Mouse (Mus musculus): ENCODE data around the gene Kremen2.
"Not testable (repeated sequence)": the region's sequence is repeated elsewhere in the genome, so short reads cannot be mapped to it uniquely, and the experiment has no call there.

Kremen2 gene

DNA sequence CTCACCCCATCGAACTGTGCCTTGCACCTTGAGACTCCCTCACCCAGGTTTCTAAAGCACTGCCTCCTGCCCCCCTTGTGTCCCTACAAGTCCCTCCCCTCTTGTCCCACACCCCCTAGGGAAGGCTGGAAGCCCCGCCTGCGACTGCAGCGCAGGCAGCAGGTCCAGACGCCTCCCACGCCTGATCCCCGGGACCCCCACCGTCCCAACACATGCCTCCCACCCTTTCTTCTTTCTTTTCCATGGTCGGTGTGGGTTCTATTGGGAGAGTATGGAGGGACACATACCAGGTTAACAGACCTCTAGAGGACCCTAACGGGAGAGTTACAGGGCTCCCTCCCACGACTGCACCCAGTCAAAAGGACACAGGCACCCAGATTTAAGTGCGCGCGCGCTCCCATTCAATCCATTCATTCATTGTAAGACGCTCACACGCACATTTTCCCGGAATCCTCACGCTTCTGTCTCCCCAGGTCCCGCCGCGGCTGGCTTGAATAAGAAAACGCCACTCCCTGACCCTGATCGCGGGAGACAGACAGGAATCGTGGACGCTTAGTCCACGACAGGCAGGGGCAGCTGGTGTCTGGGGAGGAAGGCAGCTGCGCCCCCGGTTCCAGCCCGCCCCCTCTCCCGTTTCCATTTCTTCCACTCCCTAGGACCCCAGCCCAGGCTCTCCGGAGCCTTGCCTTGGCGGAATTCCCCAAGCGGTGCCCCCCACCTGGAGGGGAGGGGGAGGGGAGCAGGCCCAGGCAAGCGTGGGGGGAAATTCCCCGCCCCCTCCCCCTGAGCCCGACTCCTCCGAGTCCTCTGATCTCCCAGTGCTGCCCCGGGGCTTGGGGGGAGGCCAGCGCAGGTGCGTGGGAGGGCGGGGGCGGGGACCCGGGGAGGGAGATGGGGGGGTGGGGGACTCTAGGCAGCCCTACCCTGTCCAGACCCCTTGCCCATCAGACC lies at the start of gene Kremen2:
TSS of gene Kremen2 (minus strand) at position 533 of the 951 bp plus-strand sequence.
- no peak for DNase-seq (ENCODE audit: low spot score in 2 of 2)

DNA sequence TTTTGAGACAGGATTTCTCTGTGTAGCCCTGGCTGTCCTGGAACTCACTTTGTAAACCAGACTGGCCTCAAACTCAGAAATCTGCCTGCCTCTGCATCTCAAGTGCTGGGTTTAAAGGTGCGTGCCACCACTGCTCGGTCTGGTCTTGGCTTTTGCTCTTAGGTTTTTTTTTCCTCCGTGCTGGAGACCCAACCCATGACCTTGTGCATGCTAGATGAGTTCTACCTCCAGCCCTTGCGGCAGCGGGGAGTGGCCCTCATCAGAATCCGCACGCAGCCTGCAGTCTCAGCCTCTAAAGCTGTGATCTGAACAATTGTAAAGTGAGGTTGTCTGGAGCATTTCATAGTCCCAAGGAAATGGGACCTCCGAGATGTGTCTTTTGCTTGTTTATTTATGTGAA lies 49.7 kb upstream of the Kremen2 start:
- DNase-seq (ENCODE audit: low spot score in 2 of 2), result no peak

GRCm38 (mm10) chr17:23791079-23791357 lies 45.4 kb upstream of the Kremen2 start:
- DNase-seq (ENCODE audit: low spot score in 2 of 2), result no peak

GRCm38 (mm10) chr17:23790269-23791078 lies 44.8 kb upstream of the Kremen2 start, which contains the start of gene Srrm2:
Gene Srrm2, plus strand, starts transcription at chr17:23790532.
- DNase-seq (ENCODE audit: low spot score in 2 of 2), result no peak

- DNase-seq (ENCODE audit: low spot score in 2 of 2), result no peak
These were observed 44.2 kb upstream of the Kremen2 start for GRCm38 (mm10) chr17:23789749-23790268.

DNA sequence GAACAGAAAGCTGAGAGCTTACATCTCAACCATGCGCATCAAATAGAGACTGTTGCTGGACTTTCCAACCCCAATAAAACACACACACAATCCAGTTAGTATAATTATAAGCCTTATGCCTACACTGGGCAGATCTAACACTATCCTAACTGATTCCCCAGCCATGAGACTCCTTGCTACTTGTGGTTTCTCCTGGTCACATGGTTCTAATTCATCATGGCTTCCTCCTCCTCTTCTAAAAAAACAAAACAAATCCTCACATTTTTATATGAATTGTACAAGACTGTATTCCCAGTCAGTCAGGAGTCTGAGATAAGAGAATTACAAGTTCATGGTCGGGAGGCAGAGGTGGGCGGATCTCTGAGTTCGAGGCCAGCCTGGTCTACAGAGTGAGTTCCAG lies 43.3 kb upstream of the Kremen2 start:
- no peak for DNase-seq (ENCODE audit: low spot score in 2 of 2)

DNA sequence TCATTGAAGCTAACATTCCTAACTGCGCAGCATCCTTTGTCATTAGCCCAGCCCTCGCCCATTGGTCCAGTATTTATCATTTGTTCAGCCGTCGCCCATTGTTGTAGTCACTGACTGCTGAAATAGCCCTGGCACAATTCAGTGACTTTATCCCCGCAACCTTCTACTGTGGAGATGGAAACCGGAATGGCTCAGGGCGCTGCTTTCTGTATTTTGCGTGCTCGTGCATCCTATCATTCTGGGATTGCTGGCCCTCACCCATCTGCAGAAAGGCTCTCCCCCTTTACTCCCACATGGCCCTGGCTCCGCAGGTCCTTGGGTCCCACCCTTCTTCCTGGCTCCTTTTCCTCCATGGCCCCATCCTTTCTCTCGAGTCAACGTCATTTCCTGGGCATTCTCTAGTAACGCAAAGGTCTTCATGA lies 40.9 kb upstream of the Kremen2 start:
- DNase-seq (ENCODE audit: low spot score in 2 of 2), result no peak

DNA sequence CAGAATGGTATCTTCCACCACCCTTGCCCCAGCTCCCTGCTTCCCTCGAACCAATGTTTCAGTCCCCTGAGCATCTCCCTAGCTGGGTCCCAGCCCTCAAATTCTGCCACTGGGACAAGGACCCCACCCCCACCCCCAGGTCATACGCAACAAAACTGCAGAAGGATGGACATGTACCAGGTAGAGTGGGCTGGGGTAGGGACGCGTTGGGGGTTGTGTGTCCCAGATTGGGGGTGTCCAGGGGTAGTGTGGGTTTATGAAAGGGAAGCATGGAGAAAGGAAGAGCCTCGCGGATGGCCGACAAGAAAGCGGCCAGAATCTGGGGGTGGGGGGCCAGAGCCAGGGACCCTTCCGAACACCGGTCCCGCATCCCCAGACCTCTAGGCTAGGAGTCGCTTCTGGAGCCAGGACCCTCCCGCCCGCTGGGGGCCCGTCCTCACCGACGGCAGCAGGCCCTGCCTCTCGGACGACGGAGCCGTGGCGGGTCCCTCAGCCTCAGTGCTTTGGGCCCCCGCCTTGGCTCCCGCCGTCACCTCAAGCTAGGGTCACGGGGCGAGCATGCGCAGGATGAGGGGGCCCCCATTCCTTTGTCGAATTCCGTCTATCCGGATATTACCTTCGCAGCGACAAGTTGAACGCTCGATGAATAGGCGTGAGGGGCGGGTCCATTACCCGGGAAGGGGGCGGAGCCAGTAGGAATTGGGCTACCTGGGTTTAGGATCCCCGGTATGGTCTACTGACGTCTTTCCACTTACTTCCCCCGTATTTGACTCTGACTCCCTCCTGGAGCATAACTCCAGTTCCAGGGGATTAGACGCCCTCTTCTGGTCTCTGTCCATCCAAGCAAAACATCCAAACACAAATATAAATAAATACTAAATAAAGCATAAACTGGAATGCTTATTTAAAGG lies 40.2 kb upstream of the Kremen2 start, which contains the start of gene Flywch2:
TSS of gene Flywch2 (minus strand) at position 521 of the 911 bp plus-strand sequence.
- DNase-seq (ENCODE audit: low spot score in 2 of 2), result peak; percentile 88 to 92

- DNase-seq (ENCODE audit: low spot score in 2 of 2), result no peak
These were observed 37.7 kb upstream of the Kremen2 start for GRCm38 (mm10) chr17:23783352-23783751.

DNA sequence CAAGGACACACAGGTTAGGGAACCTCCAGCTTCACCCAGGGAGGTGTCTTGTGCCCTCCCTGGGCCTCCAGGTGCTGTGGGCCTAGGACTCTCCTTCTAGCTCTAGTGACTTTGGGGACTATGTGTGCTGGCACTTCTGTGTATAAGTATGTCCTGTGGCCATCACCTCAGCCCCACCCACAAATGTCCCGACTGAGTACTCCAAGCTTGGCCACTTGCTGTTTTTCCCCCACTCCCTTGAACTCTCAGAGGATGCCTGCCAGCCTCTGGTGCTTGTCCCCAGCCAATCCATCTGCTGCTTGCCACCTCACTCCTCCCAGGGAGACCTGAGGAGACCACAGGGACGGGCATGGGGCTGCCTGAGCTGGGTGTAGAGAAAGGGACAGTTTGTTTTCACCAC lies 32.8 kb upstream of the Kremen2 start:
- no peak for DNase-seq (ENCODE audit: low spot score in 2 of 2)

GRCm38 (mm10) chr17:23777141-23777540 lies 31.5 kb upstream of the Kremen2 start:
- no peak for DNase-seq (ENCODE audit: low spot score in 2 of 2)

GRCm38 (mm10) chr17:23776216-23776615 lies 30.6 kb upstream of the Kremen2 start:
- DNase-seq (ENCODE audit: low spot score in 2 of 2), result no peak

GRCm38 (mm10) chr17:23774090-23774489 lies 28.5 kb upstream of the Kremen2 start:
- DNase-seq (ENCODE audit: low spot score in 2 of 2), result peak; percentile 66 to 73

DNA sequence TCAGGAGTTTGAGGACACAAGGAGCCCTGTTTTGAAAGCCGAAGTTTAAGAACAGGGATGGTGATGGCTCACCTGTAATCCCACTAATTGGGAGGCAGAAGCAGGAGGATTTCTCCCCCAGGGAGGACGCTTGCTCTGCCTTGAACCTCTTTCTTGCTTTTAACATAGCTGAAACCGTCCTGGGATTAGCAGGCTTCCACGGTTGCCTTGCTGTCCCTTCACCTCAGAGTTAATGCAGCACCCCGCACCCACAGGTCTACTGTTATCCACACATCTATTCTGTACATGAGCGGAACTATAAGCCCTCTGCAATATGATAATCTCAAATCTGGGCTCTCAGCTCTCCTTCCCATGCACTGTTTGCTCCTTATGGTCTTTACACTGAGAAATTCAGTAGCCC lies 28.0 kb upstream of the Kremen2 start:
- no peak for DNase-seq (ENCODE audit: low spot score in 2 of 2)

DNA sequence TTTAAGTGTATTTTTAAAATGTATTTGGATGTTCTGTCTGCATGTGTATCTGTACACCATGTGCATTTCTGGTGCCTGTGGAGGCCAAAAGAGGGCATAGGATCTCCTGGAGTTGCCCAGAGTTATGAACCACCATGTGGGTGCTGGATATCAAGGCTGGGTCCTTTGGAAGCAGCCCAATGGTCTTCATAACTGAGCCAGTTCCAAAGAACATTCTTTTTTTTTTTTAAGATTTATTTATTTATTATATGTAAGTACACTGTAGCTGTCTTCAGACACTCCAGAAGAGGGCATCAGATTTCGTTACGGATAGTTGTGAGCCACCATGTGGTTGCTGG lies 26.6 kb upstream of the Kremen2 start:
- not testable (repeated sequence) for DNase-seq (ENCODE audit: low spot score in 2 of 2)

DNA sequence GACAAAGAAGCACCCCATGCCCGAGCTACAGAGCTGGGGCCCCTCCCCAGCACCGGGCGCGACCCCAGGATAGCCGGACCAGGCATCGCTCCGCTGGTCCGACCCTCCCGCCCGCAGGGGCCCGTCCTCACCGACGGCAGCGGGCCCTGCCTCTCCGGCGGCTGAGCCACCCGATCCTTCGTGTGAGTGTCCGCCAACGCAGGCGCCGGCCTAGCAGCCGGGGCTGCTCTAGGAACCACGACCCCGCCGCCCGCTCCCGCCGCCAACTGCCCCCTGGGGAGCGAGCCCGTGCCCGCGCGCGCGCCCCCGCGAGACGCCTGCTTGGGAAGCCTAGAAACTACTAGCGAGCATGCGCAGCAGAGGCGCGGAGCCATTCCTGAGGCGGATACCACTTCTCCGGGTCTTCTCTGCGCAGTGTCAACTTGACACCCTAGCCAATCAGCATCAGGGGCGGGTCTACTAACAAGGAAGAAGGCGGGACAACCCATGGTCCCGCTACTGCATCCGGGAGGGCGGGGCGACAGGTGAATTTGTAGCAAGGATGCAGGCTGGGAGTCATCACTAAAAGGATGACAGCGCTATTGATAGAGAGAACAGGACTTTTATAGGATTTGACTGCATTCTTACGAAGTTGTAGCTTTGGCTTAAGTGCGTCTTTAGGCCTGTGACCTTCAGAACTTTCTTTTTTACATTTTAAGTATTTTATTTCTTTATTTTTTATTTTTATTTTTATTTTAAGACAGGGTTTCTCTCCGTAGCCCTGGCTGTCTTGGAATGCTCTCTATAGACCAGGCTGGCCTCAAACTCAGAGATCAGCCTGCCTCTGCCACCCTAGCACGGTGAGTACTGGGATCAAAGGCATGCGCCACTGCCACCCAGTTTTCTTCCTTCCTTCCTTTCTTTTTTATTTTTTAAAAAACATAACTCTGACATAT lies 25.9 kb upstream of the Kremen2 start, which contains the start of gene Flywch1:
TSS of gene Flywch1 (minus strand) at position 319 of the 935 bp plus-strand sequence.
- DNase-seq (ENCODE audit: low spot score in 2 of 2), result peak; percentile 99

- DNase-seq (ENCODE audit: low spot score in 2 of 2), result no peak
These were observed 25.3 kb upstream of the Kremen2 start for GRCm38 (mm10) chr17:23770896-23771283.

DNA sequence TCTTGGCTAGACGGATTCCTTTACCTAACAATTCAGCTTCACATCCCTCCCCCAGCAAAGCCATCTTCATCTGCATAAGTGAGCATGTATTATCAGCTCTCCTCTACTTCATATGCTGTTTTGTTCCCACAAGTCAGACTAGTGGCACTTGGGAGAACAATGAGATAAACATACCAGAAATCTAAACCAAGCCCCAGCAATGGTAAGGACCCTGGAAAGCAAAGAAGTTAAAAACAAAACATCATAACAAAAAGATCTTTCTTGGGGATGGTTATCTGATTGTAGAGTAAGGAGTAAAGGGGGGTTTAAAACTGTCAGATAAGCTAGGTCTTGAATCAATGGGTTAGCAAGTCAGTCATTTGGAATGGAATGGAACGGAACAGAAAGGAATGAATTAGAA lies 24.9 kb upstream of the Kremen2 start:
- no peak for DNase-seq (ENCODE audit: low spot score in 2 of 2)

DNA sequence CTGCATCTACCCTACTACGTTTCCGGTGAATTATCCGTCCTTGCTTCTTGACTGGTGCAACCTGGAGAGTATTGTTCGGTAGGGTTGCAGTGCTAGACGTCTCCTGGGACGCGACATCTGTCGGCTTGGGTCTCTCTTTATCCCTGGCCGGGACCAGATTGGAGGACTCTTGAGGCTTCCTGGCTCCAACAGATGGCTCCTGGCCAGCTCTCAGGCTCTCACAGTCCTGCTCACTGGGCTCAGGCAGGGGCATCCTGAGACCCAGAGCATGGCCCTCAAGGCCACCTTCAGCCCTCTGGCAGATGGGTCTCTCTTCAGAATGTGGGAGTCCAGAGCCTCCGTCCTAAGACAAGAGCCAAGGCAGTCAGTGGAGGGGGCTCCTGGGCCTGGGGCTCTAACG lies 17.3 kb upstream of the Kremen2 start:
- no peak for DNase-seq (ENCODE audit: low spot score in 2 of 2)

- DNase-seq (ENCODE audit: low spot score in 2 of 2), result no peak
These were observed 15.5 kb upstream of the Kremen2 start for GRCm38 (mm10) chr17:23761155-23761554.
